Mouse (Mus musculus) embryo, embryonic 11 days (tissue): ENCODE results near the gene Mdm2.
"Not testable (repeated sequence)": the region's sequence is repeated elsewhere in the genome, so short reads cannot be mapped to it uniquely, and the experiment has no call there.

Experiments
- DNase-seq: peaks from one replicate; pipeline ENCODE4 v3.0.0-alpha.2; 2015

Mdm2 gene

GRCm38 (mm10) chr10:117710604-117711141, at the start of gene Mdm2:
Gene Mdm2 (minus strand): TSS chr10:117710758.
- peak; percentile 97 for DNase-seq

- no peak for DNase-seq
Measured at GRCm38 (mm10) chr10:117759844-117760630, 49.5 kb upstream of the Mdm2 start.

- DNase-seq: no peak
Measured at GRCm38 (mm10) chr10:117758749-117759727, 48.5 kb upstream of the Mdm2 start.

GRCm38 (mm10) chr10:117758344-117758743, 47.8 kb upstream of the Mdm2 start:
- not testable (repeated sequence) for DNase-seq

GRCm38 (mm10) chr10:117757796-117758342, 47.3 kb upstream of the Mdm2 start:
- no peak for DNase-seq

- no peak for DNase-seq
Measured at GRCm38 (mm10) chr10:117757259-117757658, 46.7 kb upstream of the Mdm2 start.

- no peak for DNase-seq
Measured at GRCm38 (mm10) chr10:117756784-117757183, 46.2 kb upstream of the Mdm2 start.

GRCm38 (mm10) chr10:117755799-117756467, 45.4 kb upstream of the Mdm2 start:
- no peak for DNase-seq

GRCm38 (mm10) chr10:117755086-117755798, 44.7 kb upstream of the Mdm2 start:
- DNase-seq: no peak

- DNase-seq: no peak
Measured at GRCm38 (mm10) chr10:117754609-117754940, 44.0 kb upstream of the Mdm2 start.

- DNase-seq: no peak
Measured at GRCm38 (mm10) chr10:117753711-117754608, 43.4 kb upstream of the Mdm2 start.

- no peak for DNase-seq
Measured at GRCm38 (mm10) chr10:117752851-117753647, 42.5 kb upstream of the Mdm2 start.

GRCm38 (mm10) chr10:117752304-117752821, 41.8 kb upstream of the Mdm2 start:
- DNase-seq: no peak

GRCm38 (mm10) chr10:117751744-117752143, 41.2 kb upstream of the Mdm2 start:
- no peak for DNase-seq

GRCm38 (mm10) chr10:117751282-117751610, 40.7 kb upstream of the Mdm2 start:
- no peak for DNase-seq

GRCm38 (mm10) chr10:117750529-117751281, 40.1 kb upstream of the Mdm2 start:
- DNase-seq: no peak

GRCm38 (mm10) chr10:117749787-117750343, 39.3 kb upstream of the Mdm2 start:
- DNase-seq: no peak

- DNase-seq: no peak
Measured at GRCm38 (mm10) chr10:117749050-117749686, 38.6 kb upstream of the Mdm2 start.
